Mouse (Mus musculus): ENCODE data around the gene Zfp367. TPM values are rescaled to one million over a fixed set of nuclear protein-coding genes. Genes with fewer than 3 reads are reported as not detected.

Gene Zfp367
- polyA plus RNA-seq, 1 experiment from 2014 or later, result 20.1 TPM

- H3K9me3 ChIP-seq (replicated peaks; ENCODE audit: control insufficient read depth, low read length), result no peaks in the 10 kb centered on the region
- no peak for ATAC-seq (ENCODE audit: insufficient read depth, low FRiP score)
- 0 out of 2 replicates have a peak, but pooled peaks cover 7% of the 10 kb centered on the region for H3K36me3 ChIP-seq (ENCODE audit: control insufficient read depth, insufficient read depth, low read length)
- H3K9ac ChIP-seq (ENCODE audit: low read length), result no peak overlapping the region
- WGBS, result 78% methylated on average over 4 of the region's 4 CpGs
- H3K4me3 ChIP-seq (replicated peaks; ENCODE audit: low read length), result no peak overlapping the region
- H3K4me2 ChIP-seq (ENCODE audit: low read depth, low read length), result no peak overlapping the region
- no peak overlapping the region for H3K27ac ChIP-seq (ENCODE audit: low read length)
- H3K27me3 ChIP-seq (ENCODE audit: control insufficient read depth, insufficient read depth, low read length), result no peaks in the 10 kb centered on the region
- H3K4me1 ChIP-seq (ENCODE audit: control insufficient read depth, insufficient read depth, low read length), result no peaks in the 10 kb centered on the region
Observed at GRCm38 (mm10) chr13:64183583-64183982, 30.6 kb upstream of the Zfp367 start.

- Histone ChIP-seq H3K9ac (ENCODE audit: low read length) (no peak overlapping the region), H3K4me1 (ENCODE audit: control insufficient read depth, insufficient read depth, low read length) (no peaks in the 10 kb centered on the region), H3K4me3 (replicated peaks; ENCODE audit: low read length) (no peak overlapping the region), H3K9me3 (replicated peaks; ENCODE audit: control insufficient read depth, low read length) (no peaks in the 10 kb centered on the region), H3K27me3 (ENCODE audit: control insufficient read depth, insufficient read depth, low read length) (no peaks in the 10 kb centered on the region), H3K4me2 (ENCODE audit: low read depth, low read length) (no peak overlapping the region), H3K27ac (ENCODE audit: low read length) (no peak overlapping the region), H3K36me3 (ENCODE audit: control insufficient read depth, insufficient read depth, low read length) (peaks cover 6% of the 10 kb centered on the region; the same call in 1 of the 2 replicates)
- WGBS, result 75% methylated on average over 2 of the region's 2 CpGs
- no peak for ATAC-seq (ENCODE audit: insufficient read depth, low FRiP score)
Observed at GRCm38 (mm10) chr13:64182091-64182490, 29.1 kb upstream of the Zfp367 start.

GRCm38 (mm10) chr13:64180888-64181287, 27.9 kb upstream of the Zfp367 start:
- ATAC-seq (ENCODE audit: insufficient read depth, low FRiP score), result no peak
- Histone ChIP-seq H3K36me3 (ENCODE audit: control insufficient read depth, insufficient read depth, low read length) (no peaks in the 10 kb centered on the region; the same call in 1 of the 2 replicates), H3K4me3 (replicated peaks; ENCODE audit: low read length) (no peak overlapping the region), H3K27ac (ENCODE audit: low read length) (no peak overlapping the region), H3K4me1 (ENCODE audit: control insufficient read depth, insufficient read depth, low read length) (no peaks in the 10 kb centered on the region), H3K9ac (ENCODE audit: low read length) (no peak overlapping the region), H3K27me3 (ENCODE audit: control insufficient read depth, insufficient read depth, low read length) (no peaks in the 10 kb centered on the region), H3K9me3 (replicated peaks; ENCODE audit: control insufficient read depth, low read length) (no peaks in the 10 kb centered on the region), H3K4me2 (ENCODE audit: low read depth, low read length) (no peak overlapping the region)
- WGBS, result 80% methylated on average over 3 of the region's 3 CpGs

DNA sequence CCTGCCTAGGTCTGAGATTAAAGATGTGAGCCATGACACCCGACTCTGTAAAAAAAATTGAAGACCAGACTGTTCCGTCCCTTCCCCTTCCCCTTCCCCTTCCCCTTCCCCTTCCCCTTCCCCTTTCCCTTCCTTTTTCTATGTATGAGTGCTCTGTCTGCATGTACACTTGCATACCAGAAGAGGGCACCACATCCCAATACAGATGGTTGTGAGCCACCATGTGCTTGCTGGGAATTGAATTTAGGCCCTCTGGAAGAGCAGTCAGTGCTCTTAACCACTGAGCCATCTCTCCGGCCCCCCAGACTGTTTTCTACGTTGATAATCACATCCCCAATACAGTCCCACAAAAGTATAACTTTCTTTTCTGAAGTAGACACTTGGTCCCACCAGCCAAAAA, 27.3 kb upstream of the Zfp367 start:
- no peak overlapping the region for H3K27ac ChIP-seq (ENCODE audit: low read length)
- H3K9ac ChIP-seq (ENCODE audit: low read length), result no peak overlapping the region
- no peaks in the 10 kb centered on the region for H3K4me1 ChIP-seq (ENCODE audit: control insufficient read depth, insufficient read depth, low read length)
- WGBS, result 87% methylated on average over 4 of the region's 4 CpGs
- ATAC-seq (ENCODE audit: insufficient read depth, low FRiP score), result no peak
- no peak overlapping the region for H3K4me3 ChIP-seq (replicated peaks; ENCODE audit: low read length)
- no peaks in the 10 kb centered on the region for H3K27me3 ChIP-seq (ENCODE audit: control insufficient read depth, insufficient read depth, low read length)
- no peaks in the 10 kb centered on the region for H3K9me3 ChIP-seq (replicated peaks; ENCODE audit: control insufficient read depth, low read length)
- no peaks in the 10 kb centered on the region; the same call in 1 of the 2 replicates for H3K36me3 ChIP-seq (ENCODE audit: control insufficient read depth, insufficient read depth, low read length)
- H3K4me2 ChIP-seq (ENCODE audit: low read depth, low read length), result no peak overlapping the region

DNA sequence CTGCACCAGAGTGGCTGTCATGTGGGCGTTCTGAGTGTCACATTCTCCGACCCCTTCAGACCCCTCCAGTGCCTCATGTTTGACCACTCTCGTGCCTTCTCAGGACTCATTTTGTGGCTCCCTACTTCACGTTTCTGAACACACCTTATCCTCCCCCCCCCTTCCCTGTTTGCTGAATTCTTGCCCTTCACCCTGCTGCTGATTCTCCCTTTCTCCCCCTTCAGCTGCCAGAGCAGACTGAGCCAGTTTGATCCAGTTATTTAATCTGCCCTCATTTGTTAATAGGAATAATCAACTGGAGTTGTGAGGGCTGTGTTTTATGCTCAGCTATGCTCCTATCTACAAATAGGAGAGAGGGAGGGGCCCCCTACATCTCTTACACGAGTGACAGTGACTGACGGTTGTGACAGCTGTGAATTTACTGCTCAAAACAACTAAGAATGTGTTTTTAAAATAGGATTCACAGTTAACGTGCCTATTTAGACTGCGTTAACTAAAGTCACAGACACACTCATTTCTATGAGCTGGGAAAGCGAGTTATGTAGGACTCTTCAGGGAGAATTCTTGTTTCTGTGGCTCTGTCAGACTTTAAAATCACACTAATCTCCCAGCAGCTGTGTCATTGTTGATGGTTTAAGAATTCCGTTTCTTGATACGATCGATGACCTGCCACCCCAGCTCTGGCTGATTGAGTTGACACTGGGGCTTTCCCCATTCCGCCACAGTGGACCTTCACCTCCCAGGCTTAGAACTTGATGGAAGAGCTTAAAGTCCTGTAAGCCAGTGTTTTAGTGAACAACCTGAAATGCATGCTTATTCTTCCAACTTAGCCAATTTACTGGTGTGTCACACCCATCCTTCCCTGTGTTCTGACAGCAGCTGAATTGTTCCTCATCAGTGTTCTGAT, 26.0 kb upstream of the Zfp367 start:
- ATAC-seq (ENCODE audit: insufficient read depth, low FRiP score), result no peak
- no peak overlapping the region for H3K4me3 ChIP-seq (replicated peaks; ENCODE audit: low read length)
- no peaks in the 10 kb centered on the region for H3K9me3 ChIP-seq (replicated peaks; ENCODE audit: control insufficient read depth, low read length)
- no peak overlapping the region for H3K9ac ChIP-seq (ENCODE audit: low read length)
- 73% methylated on average over 13 of the region's 13 CpGs for WGBS
- no peak overlapping the region for H3K4me2 ChIP-seq (ENCODE audit: low read depth, low read length)
- H3K36me3 ChIP-seq (ENCODE audit: control insufficient read depth, insufficient read depth, low read length), result no peaks in the 10 kb centered on the region; the same call in 1 of the 2 replicates
- H3K27me3 ChIP-seq (ENCODE audit: control insufficient read depth, insufficient read depth, low read length), result no peaks in the 10 kb centered on the region
- no peaks in the 10 kb centered on the region for H3K4me1 ChIP-seq (ENCODE audit: control insufficient read depth, insufficient read depth, low read length)
- no peak overlapping the region for H3K27ac ChIP-seq (ENCODE audit: low read length)

GRCm38 (mm10) chr13:64178000-64178399, 25.0 kb upstream of the Zfp367 start:
- Histone ChIP-seq H3K27me3 (ENCODE audit: control insufficient read depth, insufficient read depth, low read length) (no peaks in the 10 kb centered on the region), H3K9ac (ENCODE audit: low read length) (no peak overlapping the region), H3K4me3 (replicated peaks; ENCODE audit: low read length) (no peak overlapping the region), H3K4me1 (ENCODE audit: control insufficient read depth, insufficient read depth, low read length) (no peaks in the 10 kb centered on the region), H3K4me2 (ENCODE audit: low read depth, low read length) (no peak overlapping the region), H3K9me3 (replicated peaks; ENCODE audit: control insufficient read depth, low read length) (no peaks in the 10 kb centered on the region), H3K36me3 (ENCODE audit: control insufficient read depth, insufficient read depth, low read length) (peaks cover under 1% of the 10 kb centered on the region), H3K27ac (ENCODE audit: low read length) (no peak overlapping the region)
- WGBS, result 75% methylated on average over 7 of the region's 7 CpGs
- ATAC-seq (ENCODE audit: insufficient read depth, low FRiP score), result no peak

GRCm38 (mm10) chr13:64169746-64170145, 16.7 kb upstream of the Zfp367 start:
- no peaks in the 10 kb centered on the region for H3K4me1 ChIP-seq (ENCODE audit: control insufficient read depth, insufficient read depth, low read length)
- H3K4me3 ChIP-seq (replicated peaks; ENCODE audit: low read length), result no peak overlapping the region
- H3K36me3 ChIP-seq (ENCODE audit: control insufficient read depth, insufficient read depth, low read length), result peaks cover 30% of the 10 kb centered on the region
- H3K27me3 ChIP-seq (ENCODE audit: control insufficient read depth, insufficient read depth, low read length), result no peaks in the 10 kb centered on the region
- no peak for ATAC-seq (ENCODE audit: insufficient read depth, low FRiP score)
- WGBS, result 96% methylated on average over 25 of the region's 25 CpGs
- H3K9me3 ChIP-seq (replicated peaks; ENCODE audit: control insufficient read depth, low read length), result peaks cover 48% of the 10 kb centered on the region
- H3K27ac ChIP-seq (ENCODE audit: low read length), result no peak overlapping the region
- no peak overlapping the region for H3K9ac ChIP-seq (ENCODE audit: low read length)
- no peak overlapping the region for H3K4me2 ChIP-seq (ENCODE audit: low read depth, low read length)

DNA sequence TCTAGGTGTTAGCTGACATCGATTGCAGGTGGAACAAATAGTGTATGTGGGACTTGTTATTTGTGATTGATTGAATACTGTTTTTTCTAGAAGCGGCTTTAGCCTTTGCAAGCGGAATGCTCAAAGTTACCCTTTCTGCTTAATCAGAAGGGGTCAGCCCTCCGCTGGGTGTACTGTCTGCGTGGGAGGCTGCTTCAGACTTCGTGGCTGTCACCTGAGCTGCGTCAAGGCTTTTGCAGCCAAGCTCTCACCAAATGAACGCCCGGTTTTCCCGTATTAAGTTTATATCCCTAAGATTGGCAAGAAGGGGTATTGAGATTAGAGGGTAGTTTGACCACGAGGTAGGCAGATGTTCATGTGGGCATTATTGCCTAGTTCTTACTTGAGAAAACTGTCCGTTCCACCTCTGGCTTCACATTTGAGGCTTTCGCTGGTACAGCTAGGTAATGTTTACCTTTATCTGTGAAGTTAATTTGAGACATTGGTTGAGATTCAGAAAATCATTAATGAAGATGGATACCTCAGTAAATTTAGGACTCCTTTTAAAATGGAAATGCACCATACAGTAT, 10.2 kb upstream of the Zfp367 start:
- H3K27me3 ChIP-seq (ENCODE audit: control insufficient read depth, insufficient read depth, low read length), result no peaks in the 10 kb centered on the region
- no peak for ATAC-seq (ENCODE audit: insufficient read depth, low FRiP score)
- H3K9me3 ChIP-seq (replicated peaks; ENCODE audit: control insufficient read depth, low read length), result peaks cover 7% of the 10 kb centered on the region
- peaks cover 11% of the 10 kb centered on the region for H3K4me1 ChIP-seq (ENCODE audit: control insufficient read depth, insufficient read depth, low read length)
- peak overlapping the region; percentile 81 for H3K4me3 ChIP-seq (replicated peaks; ENCODE audit: low read length)
- 44% methylated on average over 13 of the region's 13 CpGs for WGBS
- 0 out of 2 replicates have a peak, but pooled peaks cover under 1% of the 10 kb centered on the region for H3K36me3 ChIP-seq (ENCODE audit: control insufficient read depth, insufficient read depth, low read length)
- no peak overlapping the region for H3K27ac ChIP-seq (ENCODE audit: low read length)
- H3K4me2 ChIP-seq (ENCODE audit: low read depth, low read length), result peak overlapping the region; percentile 100
- H3K9ac ChIP-seq (ENCODE audit: low read length), result peak overlapping the region; percentile 90

DNA sequence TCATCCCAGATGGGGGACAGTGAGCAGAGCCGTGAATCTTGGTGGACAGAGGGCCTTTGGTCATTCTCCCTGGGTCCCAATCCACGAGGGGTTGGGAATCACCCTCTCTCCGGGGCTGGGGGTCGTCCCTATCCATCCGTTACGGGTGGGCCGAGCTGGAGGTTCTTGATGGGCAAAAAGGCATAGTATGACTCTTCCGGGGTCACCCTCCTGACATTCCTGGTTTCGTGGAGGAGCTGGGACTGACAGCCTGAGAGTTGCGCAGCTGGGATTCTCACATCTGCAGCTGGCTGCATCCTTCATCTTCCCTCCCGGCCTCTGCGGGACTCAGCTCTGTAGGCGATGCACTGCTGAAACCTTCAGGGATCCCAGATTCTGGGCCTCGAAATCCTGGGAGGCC, 9.6 kb upstream of the Zfp367 start:
- ATAC-seq (ENCODE audit: insufficient read depth, low FRiP score), result no peak
- Histone ChIP-seq H3K4me1 (ENCODE audit: control insufficient read depth, insufficient read depth, low read length) (peaks cover 11% of the 10 kb centered on the region), H3K9me3 (replicated peaks; ENCODE audit: control insufficient read depth, low read length) (0 out of 2 replicates have a peak, but pooled peaks cover 5% of the 10 kb centered on the region), H3K9ac (ENCODE audit: low read length) (peak overlapping the region; percentile 90), H3K4me2 (ENCODE audit: low read depth, low read length) (peak overlapping the region; percentile 100), H3K36me3 (ENCODE audit: control insufficient read depth, insufficient read depth, low read length) (no peaks in the 10 kb centered on the region), H3K27ac (ENCODE audit: low read length) (no peak overlapping the region), H3K4me3 (replicated peaks; ENCODE audit: low read length) (peak overlapping the region; percentile 81), H3K27me3 (ENCODE audit: control insufficient read depth, insufficient read depth, low read length) (no peaks in the 10 kb centered on the region)
- 4% methylated on average over 14 of the region's 14 CpGs for WGBS
